Mouse (Mus musculus) kidney, adult 11 months (tissue): ENCODE measurements at regions not wholly inside any gene's neighbourhood (a gene's known extent, or its start where the extent isn't known, plus 50 kb on each side); places are given as distances from the start of the nearest gene placed in this dataset.

Experiments used
- DNase-seq: peaks from one replicate; pipeline ENCODE4 v3.0.0; 2022

GRCm38 (mm10) chr12:10275226-10275625 lies 94.5 kb upstream of the Nt5c1b start:
- DNase-seq, result no peak

- DNase-seq, result no peak
Observed at GRCm38 (mm10) chr12:10292646-10293045, 77.1 kb upstream of the Nt5c1b start.

GRCm38 (mm10) chr12:10305970-10306369 lies 63.8 kb upstream of the Nt5c1b start:
- DNase-seq, result no peak
